ENCODE assay signal across 9 mouse cellular contexts in the genomic region with DNA sequence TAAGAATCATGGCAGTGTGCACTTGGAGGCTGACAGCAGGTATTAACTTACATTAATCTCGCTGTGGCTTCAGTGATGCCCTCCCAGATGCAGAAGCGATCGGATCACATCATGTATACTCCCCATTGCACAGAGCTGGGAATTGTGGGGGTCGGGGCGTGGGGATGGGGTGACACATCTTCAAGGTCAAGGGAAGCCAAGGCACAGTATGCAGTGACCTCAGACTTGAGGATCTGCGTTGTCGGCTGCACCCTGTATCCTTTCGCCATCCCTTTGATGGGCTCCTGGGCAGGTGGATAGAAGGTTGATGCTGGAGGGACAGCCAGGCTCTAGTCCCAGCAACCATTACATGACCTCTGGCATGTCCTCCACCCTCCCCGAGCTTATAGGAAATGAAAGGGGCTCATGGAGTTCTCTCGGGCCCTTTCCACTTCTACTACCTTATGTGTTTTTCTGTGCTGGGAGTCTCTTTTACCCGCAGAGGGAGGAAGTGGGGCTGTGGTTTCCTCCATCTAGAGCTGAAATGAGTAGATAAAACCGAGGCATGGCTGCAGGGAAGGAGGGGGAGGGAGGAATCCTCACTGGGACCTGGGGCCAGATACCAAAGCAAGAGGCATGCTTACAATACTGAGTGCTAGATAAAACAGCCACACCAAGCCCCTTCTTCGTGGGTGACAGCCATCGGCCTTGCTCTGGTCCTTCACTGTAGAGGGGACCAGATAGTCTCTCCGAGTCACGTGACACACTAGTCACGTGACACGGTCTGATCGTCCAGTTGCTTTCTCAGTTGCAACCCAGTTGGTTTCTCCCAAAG.
DNase-seq lines count a peak whose midpoint lies in the region; ATAC-seq lines count a peak whose summit lies in the region.
"Had no signal": no experiment of that assay in that cellular context is flagged by ENCODE, and none has a peak within 500 bp of the region (broad histone marks: within the 10 kb centered on the region; RNA-seq: fewer than 3 reads in every experiment).

No protein-coding gene starts in this region.

- no peaks in the 10 kb centered on the region for H3K36me3 ChIP-seq in kidney, embryonic 15.5 days
- no peaks in the 10 kb centered on the region for H3K36me3 ChIP-seq in intestine, embryonic 15.5 days
- H3K36me3 ChIP-seq: embryonic facial prominence, embryonic 15.5 days had no signal

- no peak overlapping the region for H3K4me2 ChIP-seq in kidney, embryonic 15.5 days
- H3K4me2 ChIP-seq in intestine, embryonic 15.5 days (replicated peaks): no peak overlapping the region
- H3K4me2 ChIP-seq: embryonic facial prominence, embryonic 15.5 days had no signal

- no peak overlapping the region for H3K4me3 ChIP-seq in kidney, embryonic 15.5 days (replicated peaks)
- H3K4me3 ChIP-seq in intestine, embryonic 15.5 days (replicated peaks): no peak overlapping the region
- H3K4me3 ChIP-seq: embryonic facial prominence, embryonic 15.5 days had no signal

- intact Hi-C loops in left cerebral cortex, postnatal 14 days (cut with DNase I): no loop called here

- H3K9me3 ChIP-seq in kidney, embryonic 15.5 days (replicated peaks): no peaks in the 10 kb centered on the region
- H3K9me3 ChIP-seq in intestine, embryonic 15.5 days: no peaks in the 10 kb centered on the region
- H3K9me3 ChIP-seq: embryonic facial prominence, embryonic 15.5 days had no signal

- H3K27ac ChIP-seq in kidney, embryonic 15.5 days: no peak overlapping the region
- no peak overlapping the region for H3K27ac ChIP-seq in intestine, embryonic 15.5 days
- H3K27ac ChIP-seq: embryonic facial prominence, embryonic 15.5 days had no signal

- H3K9ac ChIP-seq in kidney, embryonic 15.5 days: no peak overlapping the region
- H3K9ac ChIP-seq in intestine, embryonic 15.5 days: no peak overlapping the region
- H3K9ac ChIP-seq: embryonic facial prominence, embryonic 15.5 days had no signal

- no peak for DNase-seq in kidney, adult 11 months
- peak; percentile 67 for DNase-seq in lung, postnatal 36 days
- peak; percentile 88 for DNase-seq in thymus, postnatal 0 days (ENCODE audit: low spot score)
- no peak for DNase-seq in left cerebral cortex, postnatal 14 days (ENCODE audit: low spot score in 2 of 2)
- DNase-seq in gastrocnemius, adult 18-20 months (ENCODE audit: low spot score): no peak

- WGBS in kidney, embryonic 15.5 days: 80% methylated on average over 19 of the region's 19 CpGs
- WGBS in intestine, embryonic 15.5 days: 83% methylated on average over 19 of the region's 19 CpGs

- no peaks in the 10 kb centered on the region for H3K27me3 ChIP-seq in kidney, embryonic 15.5 days
- no peaks in the 10 kb centered on the region for H3K27me3 ChIP-seq in intestine, embryonic 15.5 days (replicated peaks)
- H3K27me3 ChIP-seq: embryonic facial prominence, embryonic 15.5 days had no signal

- peak; percentile 50; the same call in 1 of the 2 replicates for ATAC-seq in kidney, embryonic 15.5 days (replicated peaks; ENCODE audit: low FRiP score)
- peak; percentile 68 for ATAC-seq in erythroblast, adult 5-6 weeks (replicated peaks; ENCODE audit: low FRiP score, poor library complexity, severe bottlenecking)
- no peak for ATAC-seq in intestine, embryonic 15.5 days

- H3K4me1 ChIP-seq in kidney, embryonic 15.5 days: peaks cover 15% of the 10 kb centered on the region; the same call in 1 of the 2 replicates
- no peaks in the 10 kb centered on the region for H3K4me1 ChIP-seq in intestine, embryonic 15.5 days (replicated peaks)

Comparison
In these comparisons a context has a peak if more than half of its experiments do, and no peak if none do; other contexts are left out.
1. DNase-seq: peak in lung, postnatal 36 days (single experiment) and thymus, postnatal 0 days (single experiment); none in kidney, adult 11 months (single experiment), left cerebral cortex, postnatal 14 days (0 of 2) and gastrocnemius, adult 18-20 months (single experiment).